Mouse (Mus musculus): ENCODE data around the gene Maml3. TPM values are rescaled to one million over a fixed set of nuclear protein-coding genes. Genes with fewer than 3 reads are reported as not detected.

Gene Maml3
- polyA plus RNA-seq, 1 experiment from 2014 or later, result 5.4 TPM

DNA sequence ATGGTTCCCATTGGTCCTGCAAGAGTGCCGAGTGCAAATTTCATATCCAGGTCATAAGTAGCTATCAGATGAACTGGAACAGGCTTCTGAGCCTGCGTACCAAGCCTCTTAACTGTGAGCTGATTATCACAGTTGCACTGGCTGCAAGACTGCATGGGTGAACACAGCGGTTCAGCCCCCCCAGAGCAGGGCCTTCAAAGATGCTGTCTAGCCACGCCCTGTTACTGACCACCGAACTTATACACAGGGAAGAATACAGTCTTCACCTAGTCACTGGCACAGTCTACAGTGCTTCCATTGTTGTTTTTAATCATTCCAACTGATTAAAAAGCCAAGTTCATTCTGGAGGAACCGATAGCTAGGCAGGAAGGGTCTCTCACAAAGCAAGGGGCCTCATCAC is 287.5 kb downstream of the Maml3 start:
- Histone ChIP-seq H3K9ac (replicated peaks) (no peak overlapping the region), H3K4me1 (replicated peaks) (no peaks in the 10 kb centered on the region), H3K36me3 (no peaks in the 10 kb centered on the region), H3K4me3 (replicated peaks) (no peak overlapping the region), H3K4me2 (no peak overlapping the region), H3K27me3 (no peaks in the 10 kb centered on the region), H3K9me3 (no peaks in the 10 kb centered on the region), H3K27ac (no peak overlapping the region)
- WGBS, result 96% methylated on average over 6 of the region's 6 CpGs
- ATAC-seq (ENCODE audit: insufficient number of reproducible peaks, insufficient read depth, low FRiP score, low TSS enrichment, low read depth), result no peak

DNA sequence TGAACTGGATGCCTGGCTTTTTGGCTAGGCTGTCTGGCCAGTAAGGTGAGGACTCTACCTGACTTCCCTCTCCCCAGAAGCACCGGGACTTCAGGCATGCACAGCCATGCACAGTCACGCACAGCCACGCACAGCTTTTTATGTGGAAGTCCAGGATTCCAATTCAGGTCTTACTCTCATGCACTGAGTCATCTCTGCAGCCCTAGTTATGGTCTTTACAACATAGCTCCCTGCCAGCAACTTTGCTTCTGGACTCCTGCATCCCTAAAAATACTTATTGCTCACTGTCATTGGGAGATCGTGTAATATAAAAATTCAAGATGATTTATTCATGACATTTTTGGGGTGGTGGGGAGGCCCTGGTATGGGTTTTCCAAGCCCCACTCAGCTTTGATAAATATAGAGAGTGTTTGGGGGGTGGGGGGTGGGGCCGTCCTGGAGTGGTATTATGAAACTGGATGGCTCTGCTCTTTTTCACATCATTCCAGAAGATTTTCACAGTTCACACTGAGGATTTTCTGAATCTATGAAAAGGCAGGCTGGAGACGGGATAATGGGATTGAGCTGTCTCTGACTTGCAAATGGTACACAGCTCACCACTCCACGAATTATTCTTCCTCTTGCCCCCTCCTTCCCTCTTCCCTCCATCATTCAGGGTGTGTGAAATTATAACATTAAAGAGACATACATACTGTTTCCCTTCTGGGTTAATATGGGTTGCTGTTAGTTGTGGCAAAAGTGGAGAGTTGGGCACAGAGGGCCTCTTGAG is 288.2 kb downstream of the Maml3 start:
- no peaks in the 10 kb centered on the region for H3K9me3 ChIP-seq
- 82% methylated on average over 7 of the region's 7 CpGs for WGBS
- ATAC-seq (ENCODE audit: insufficient number of reproducible peaks, insufficient read depth, low FRiP score, low TSS enrichment, low read depth), result no peak
- no peaks in the 10 kb centered on the region for H3K27me3 ChIP-seq
- no peak overlapping the region for H3K27ac ChIP-seq
- no peaks in the 10 kb centered on the region for H3K36me3 ChIP-seq
- H3K4me1 ChIP-seq (replicated peaks), result no peaks in the 10 kb centered on the region
- H3K4me3 ChIP-seq (replicated peaks), result no peak overlapping the region
- no peak overlapping the region for H3K4me2 ChIP-seq
- no peak overlapping the region for H3K9ac ChIP-seq (replicated peaks)

DNA sequence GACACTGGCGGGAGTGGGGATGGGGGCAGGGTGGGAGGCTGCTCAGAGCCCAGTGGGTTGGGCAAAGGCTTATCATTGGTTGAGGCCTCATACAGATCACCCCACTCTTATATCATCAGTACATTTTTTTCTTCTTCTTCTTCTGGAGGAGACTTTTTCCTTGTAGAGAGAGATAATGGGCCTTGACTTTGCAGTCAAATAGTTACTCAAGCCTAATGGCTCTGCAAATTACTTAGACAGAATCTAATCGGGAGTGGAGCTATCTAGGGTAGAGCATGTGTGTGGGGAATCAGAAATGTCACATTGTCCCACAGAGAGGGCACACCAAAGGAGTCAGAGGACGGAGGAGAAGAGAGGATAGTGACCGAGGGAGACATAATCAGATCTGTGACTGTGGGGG is 290.8 kb downstream of the Maml3 start:
- Histone ChIP-seq H3K4me3 (replicated peaks) (no peak overlapping the region), H3K9me3 (no peaks in the 10 kb centered on the region), H3K27me3 (no peaks in the 10 kb centered on the region), H3K9ac (replicated peaks) (no peak overlapping the region), H3K4me1 (replicated peaks) (peaks cover 4% of the 10 kb centered on the region; the same call in 1 of the 2 replicates), H3K27ac (no peak overlapping the region), H3K4me2 (no peak overlapping the region), H3K36me3 (no peaks in the 10 kb centered on the region)
- ATAC-seq (ENCODE audit: insufficient number of reproducible peaks, insufficient read depth, low FRiP score, low TSS enrichment, low read depth), result no peak
- WGBS, result 90% methylated on average over 4 of the region's 4 CpGs

DNA sequence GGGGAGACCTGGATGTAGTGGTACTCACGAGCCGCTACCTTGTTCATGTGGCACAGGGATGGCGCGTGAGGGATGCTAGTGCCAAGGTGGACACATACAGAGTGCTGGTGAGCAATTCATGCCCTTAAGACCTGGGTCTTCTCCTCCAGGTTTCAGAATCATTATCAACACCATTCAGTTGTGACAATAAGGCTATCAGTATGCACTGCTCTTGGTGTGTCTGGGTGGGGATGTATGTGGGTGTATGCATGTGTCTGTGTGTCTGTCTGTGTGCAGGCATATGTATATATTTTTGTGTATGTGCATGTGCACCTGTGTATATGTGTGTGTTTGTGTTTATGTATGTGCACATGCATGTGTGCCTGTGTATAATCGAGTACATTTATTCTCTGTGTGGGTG is 291.7 kb downstream of the Maml3 start:
- Histone ChIP-seq H3K4me1 (replicated peaks) (peaks cover 4% of the 10 kb centered on the region; the same call in 1 of the 2 replicates), H3K36me3 (no peaks in the 10 kb centered on the region), H3K27ac (no peak overlapping the region)

DNA sequence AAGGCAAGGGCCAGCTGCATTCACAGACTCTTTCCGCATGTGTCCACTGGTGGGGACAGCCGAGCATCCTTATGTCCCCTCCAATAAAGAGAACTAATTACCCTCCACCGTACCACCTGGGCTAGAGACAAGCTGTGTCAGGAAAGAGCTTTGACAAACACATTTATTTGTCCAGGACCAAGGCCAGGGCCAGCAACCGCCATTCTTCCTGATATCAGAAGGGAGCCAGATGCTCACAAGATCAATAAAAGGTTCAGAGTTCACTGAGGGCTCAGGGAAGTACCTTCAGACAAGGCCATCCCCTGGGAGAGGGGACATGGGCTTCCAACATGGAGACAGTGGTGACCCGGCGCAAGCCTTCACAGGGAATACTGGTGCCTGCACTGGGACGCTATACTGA is 294.1 kb downstream of the Maml3 start:
- H3K4me2 ChIP-seq, result no peak overlapping the region
- H3K27ac ChIP-seq, result no peak overlapping the region
- H3K4me1 ChIP-seq (replicated peaks), result peaks cover 14% of the 10 kb centered on the region
- no peak for ATAC-seq (ENCODE audit: insufficient number of reproducible peaks, insufficient read depth, low FRiP score, low TSS enrichment, low read depth)
- H3K36me3 ChIP-seq, result no peaks in the 10 kb centered on the region
- H3K27me3 ChIP-seq, result no peaks in the 10 kb centered on the region
- no peak overlapping the region for H3K9ac ChIP-seq (replicated peaks)
- no peak overlapping the region for H3K4me3 ChIP-seq (replicated peaks)
- 69% methylated on average over 7 of the region's 7 CpGs for WGBS
- H3K9me3 ChIP-seq, result no peaks in the 10 kb centered on the region

More for the DNA sequence above, 291.7 kb downstream of the Maml3 start:
- Histone ChIP-seq H3K4me2 (no peak overlapping the region), H3K4me3 (replicated peaks) (no peak overlapping the region), H3K9ac (replicated peaks) (no peak overlapping the region), H3K9me3 (no peaks in the 10 kb centered on the region), H3K27me3 (no peaks in the 10 kb centered on the region)
- 97% methylated on average over 5 of the region's 5 CpGs for WGBS
- ATAC-seq (ENCODE audit: insufficient number of reproducible peaks, insufficient read depth, low FRiP score, low TSS enrichment, low read depth), result no peak

DNA sequence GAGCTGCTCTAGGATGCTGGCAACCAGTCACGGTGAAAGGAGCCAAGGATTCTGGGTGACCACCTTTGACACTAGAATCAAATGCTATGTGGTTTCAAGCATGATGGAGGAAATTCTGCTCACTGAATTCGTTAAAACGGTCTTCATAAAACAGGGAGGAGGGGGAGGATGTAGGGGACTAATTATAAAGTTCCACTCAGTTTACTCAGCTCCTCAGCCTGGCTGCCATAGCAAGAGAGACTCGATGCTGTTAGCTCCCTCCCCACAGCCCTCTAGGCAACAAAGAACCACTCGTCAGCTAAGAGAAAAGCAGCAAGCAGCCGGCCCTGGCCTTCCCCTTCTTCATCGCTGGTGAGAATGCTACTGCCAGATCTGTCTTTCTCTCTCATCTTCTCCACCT is 295.1 kb downstream of the Maml3 start:
- no peaks in the 10 kb centered on the region for H3K9me3 ChIP-seq
- no peaks in the 10 kb centered on the region for H3K36me3 ChIP-seq
- no peaks in the 10 kb centered on the region for H3K27me3 ChIP-seq
- no peak overlapping the region for H3K27ac ChIP-seq
- no peak for ATAC-seq (ENCODE audit: insufficient number of reproducible peaks, insufficient read depth, low FRiP score, low TSS enrichment, low read depth)
- H3K4me3 ChIP-seq (replicated peaks), result no peak overlapping the region
- peaks cover 23% of the 10 kb centered on the region for H3K4me1 ChIP-seq (replicated peaks)
- H3K4me2 ChIP-seq, result no peak overlapping the region
- no peak overlapping the region for H3K9ac ChIP-seq (replicated peaks)
- 49% methylated on average over 7 of the region's 7 CpGs for WGBS

DNA sequence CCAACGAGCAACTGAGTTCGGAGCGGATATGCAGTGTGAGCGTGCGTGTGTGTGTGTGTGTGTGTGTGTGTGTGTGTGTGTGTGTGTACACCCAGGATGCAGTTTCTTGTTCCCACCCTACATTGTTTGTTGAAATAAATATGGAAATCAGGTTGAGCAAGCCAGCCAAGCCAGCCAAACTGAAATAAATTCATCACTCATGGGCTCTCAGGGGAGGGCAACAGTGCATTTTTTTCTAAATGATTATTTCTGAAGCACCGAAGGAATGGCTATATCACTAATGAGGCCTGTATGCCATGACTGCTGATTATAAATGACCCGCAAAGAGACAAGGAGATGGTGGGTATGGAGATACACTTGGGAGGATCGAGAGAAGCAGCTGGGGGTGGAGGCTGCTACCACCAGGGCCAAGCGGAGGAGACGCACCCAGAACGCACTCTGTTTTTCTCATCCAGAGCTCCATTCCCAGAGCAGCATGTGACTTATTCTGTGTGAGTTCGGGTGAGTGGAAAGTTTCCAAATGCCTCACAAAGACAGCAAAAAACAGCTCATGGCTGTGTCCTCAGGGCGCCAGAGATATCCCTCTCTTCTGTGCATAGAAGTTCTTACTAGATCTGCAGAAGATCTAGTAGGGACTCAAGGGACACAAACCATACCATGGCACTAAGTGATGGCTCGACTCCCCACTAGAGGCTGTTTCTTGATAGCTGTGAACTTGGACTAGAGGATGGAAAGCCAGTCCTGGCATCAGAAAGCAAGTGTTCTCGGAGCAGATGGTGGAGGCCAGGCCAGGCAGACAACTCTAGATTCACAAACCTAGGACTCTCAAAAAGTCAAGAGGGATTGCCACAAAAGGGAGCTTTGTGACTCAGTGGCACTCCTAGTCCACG is 296.6 kb downstream of the Maml3 start:
- no peak overlapping the region; the same call in 1 of the 2 replicates for H3K27ac ChIP-seq
- no peak overlapping the region for H3K9ac ChIP-seq (replicated peaks)
- H3K9me3 ChIP-seq, result no peaks in the 10 kb centered on the region
- H3K27me3 ChIP-seq, result no peaks in the 10 kb centered on the region
- peaks cover 38% of the 10 kb centered on the region for H3K4me1 ChIP-seq (replicated peaks)
- H3K36me3 ChIP-seq, result no peaks in the 10 kb centered on the region
- no peak for ATAC-seq (ENCODE audit: insufficient number of reproducible peaks, insufficient read depth, low FRiP score, low TSS enrichment, low read depth)
- 92% methylated on average over 16 of the region's 16 CpGs for WGBS
- no peak overlapping the region for H3K4me3 ChIP-seq (replicated peaks)
- no peak overlapping the region for H3K4me2 ChIP-seq

DNA sequence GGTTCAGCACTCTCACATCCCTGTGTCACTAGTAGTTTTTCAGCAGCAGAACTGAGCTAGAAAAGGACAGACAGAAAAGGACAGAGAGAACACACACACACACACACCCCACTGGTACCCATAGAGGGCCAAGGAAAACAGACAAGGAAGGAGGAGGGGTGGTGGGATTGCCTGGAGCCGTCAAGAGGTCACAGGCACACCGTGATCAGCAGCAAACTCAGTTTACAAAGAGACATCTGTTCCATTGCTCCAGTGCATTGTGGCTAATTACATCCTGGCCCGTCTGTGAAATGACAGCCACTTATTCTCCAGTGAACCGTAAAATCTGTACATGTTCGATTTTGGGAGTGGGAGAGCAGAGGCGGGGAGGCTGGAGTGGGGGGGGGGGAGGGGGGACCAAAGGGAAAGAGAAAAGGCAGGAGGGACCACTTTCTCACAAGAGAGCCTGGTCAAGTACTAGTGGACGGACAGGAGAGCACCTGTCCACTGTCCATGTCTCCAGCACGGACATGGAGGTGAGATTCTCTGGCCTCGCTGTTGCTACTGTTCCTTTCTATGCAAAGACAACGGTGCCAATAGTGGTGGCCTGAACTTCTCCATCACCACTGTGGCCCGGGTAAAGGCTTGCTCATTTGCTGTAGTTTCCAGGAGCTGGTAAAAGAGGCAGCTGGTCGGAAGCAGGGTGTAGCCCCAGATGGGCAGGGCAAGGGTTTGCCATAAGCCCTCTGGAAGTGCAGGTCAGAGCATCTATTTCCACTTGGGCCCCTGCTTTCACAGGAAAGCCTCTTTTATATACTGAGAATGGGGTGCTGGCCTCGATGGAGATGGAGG is 299.2 kb downstream of the Maml3 start:
- 0 out of 2 replicates have a peak overlapping the region, but pooled peaks have one; percentile 17 for H3K27ac ChIP-seq
- no peak overlapping the region for H3K4me3 ChIP-seq (replicated peaks)
- ATAC-seq (ENCODE audit: insufficient number of reproducible peaks, insufficient read depth, low FRiP score, low TSS enrichment, low read depth), result no peak

DNA sequence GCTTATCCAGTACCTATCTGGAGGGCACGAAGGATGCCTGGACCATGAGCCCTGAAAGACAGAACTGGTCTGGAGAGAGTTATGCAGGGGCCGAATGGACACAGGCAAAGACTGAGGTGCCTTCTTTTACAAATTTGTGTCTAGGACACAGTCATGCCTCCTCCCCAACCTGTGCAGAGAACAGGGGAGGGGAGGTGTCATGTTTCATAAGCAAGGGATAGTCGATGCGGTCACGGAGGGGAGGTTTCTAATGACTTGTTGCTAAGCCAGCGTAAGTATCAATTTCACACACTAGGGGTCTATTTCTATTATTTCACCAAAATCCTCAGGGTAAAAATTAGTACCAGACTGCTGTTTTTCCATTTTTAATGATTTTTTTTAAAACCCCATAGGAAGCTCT is 301.0 kb downstream of the Maml3 start:
- H3K4me2 ChIP-seq, result no peak overlapping the region
- no peaks in the 10 kb centered on the region for H3K27me3 ChIP-seq
- H3K9ac ChIP-seq (replicated peaks), result no peak overlapping the region
- no peaks in the 10 kb centered on the region for H3K9me3 ChIP-seq
- no peak overlapping the region for H3K27ac ChIP-seq
- H3K36me3 ChIP-seq, result no peaks in the 10 kb centered on the region
- WGBS, result 34% methylated on average over 6 of the region's 6 CpGs
- H3K4me3 ChIP-seq (replicated peaks), result no peak overlapping the region
- ATAC-seq (ENCODE audit: insufficient number of reproducible peaks, insufficient read depth, low FRiP score, low TSS enrichment, low read depth), result no peak
- H3K4me1 ChIP-seq (replicated peaks), result peaks cover 44% of the 10 kb centered on the region

More for the DNA sequence above, 299.2 kb downstream of the Maml3 start:
- Histone ChIP-seq H3K4me2 (peak overlapping the region; percentile 24; the same call in 1 of the 2 replicates), H3K27me3 (no peaks in the 10 kb centered on the region), H3K9me3 (no peaks in the 10 kb centered on the region), H3K36me3 (no peaks in the 10 kb centered on the region), H3K4me1 (replicated peaks) (peaks cover 48% of the 10 kb centered on the region), H3K9ac (replicated peaks) (no peak overlapping the region)
- 25% methylated on average over 13 of the region's 13 CpGs for WGBS

DNA sequence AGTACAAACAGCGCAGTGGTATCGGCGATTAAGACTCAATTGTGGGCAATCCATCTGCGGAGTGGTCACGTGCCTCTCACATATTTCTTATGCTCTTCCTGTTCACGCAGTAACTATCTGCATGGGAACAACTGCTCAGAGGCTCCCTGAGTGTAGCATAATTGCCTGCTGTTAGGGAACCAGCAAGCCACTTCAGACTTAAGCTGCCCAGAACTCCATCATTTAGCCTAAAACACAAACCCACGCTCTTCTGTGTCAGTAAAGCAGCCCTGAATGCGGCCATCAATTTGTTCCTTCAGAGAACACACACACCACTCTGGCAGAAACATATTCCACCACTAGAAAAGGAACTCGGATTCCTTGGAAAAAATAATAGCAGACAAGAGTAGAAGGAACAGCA is 305.2 kb downstream of the Maml3 start:
- H3K27ac ChIP-seq, result no peak overlapping the region
- H3K4me1 ChIP-seq (replicated peaks), result peaks cover 34% of the 10 kb centered on the region
- no peak for ATAC-seq (ENCODE audit: insufficient number of reproducible peaks, insufficient read depth, low FRiP score, low TSS enrichment, low read depth)
- no peak overlapping the region for H3K9ac ChIP-seq (replicated peaks)
- no peak overlapping the region for H3K4me2 ChIP-seq
- H3K36me3 ChIP-seq, result no peaks in the 10 kb centered on the region
- WGBS, result 86% methylated on average over 9 of the region's 9 CpGs
- H3K4me3 ChIP-seq (replicated peaks), result no peak overlapping the region
- H3K9me3 ChIP-seq, result no peaks in the 10 kb centered on the region
- no peaks in the 10 kb centered on the region for H3K27me3 ChIP-seq

DNA sequence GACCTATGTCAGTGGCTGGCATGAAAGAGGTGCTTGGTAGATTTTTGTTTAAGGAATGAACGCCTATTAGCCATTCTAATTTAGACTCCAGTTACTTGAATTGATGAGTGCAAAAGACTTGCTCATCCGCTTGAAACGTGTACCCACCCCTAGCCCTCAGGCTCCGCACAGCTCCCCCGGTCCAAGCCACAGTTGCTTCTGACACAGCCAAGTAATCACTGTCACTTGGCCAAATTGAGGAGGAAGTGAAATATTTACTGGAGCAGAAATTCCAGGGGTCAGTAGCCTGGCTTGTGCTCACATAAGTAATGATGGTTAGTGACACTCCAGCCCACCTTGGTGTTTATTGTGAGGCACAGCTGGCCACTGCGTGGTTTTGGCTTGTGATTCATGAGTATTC is 308.0 kb downstream of the Maml3 start:
- H3K4me2 ChIP-seq, result peak overlapping the region; percentile 27; the same call in 1 of the 2 replicates
- H3K4me1 ChIP-seq (replicated peaks), result peaks cover 12% of the 10 kb centered on the region
- WGBS, result 54% methylated on average over 6 of the region's 6 CpGs

More for the DNA sequence above, 308.0 kb downstream of the Maml3 start:
- H3K36me3 ChIP-seq, result no peaks in the 10 kb centered on the region
- H3K9me3 ChIP-seq, result no peaks in the 10 kb centered on the region
- no peaks in the 10 kb centered on the region for H3K27me3 ChIP-seq
- H3K9ac ChIP-seq (replicated peaks), result no peak overlapping the region
- no peak overlapping the region for H3K4me3 ChIP-seq (replicated peaks)
- ATAC-seq (ENCODE audit: insufficient number of reproducible peaks, insufficient read depth, low FRiP score, low TSS enrichment, low read depth), result no peak
- no peak overlapping the region for H3K27ac ChIP-seq

Data from limb, embryonic 12.5 days (tissue).